Mouse (Mus musculus) cerebellum, postnatal 14 days (tissue): Measurements from ENCODE around the gene Gm5901.
"Not testable (repeated sequence)": the region's sequence is repeated elsewhere in the genome, so short reads cannot be mapped to it uniquely, and the experiment has no call there.

ENCODE experiments used
- DNase-seq, 2 experiments: peaks; one replicate each; pipeline ENCODE4 v3.0.0; 2021; ENCODE audit warnings: mixed read lengths in 2 of 2

Gene Gm5901

DNA sequence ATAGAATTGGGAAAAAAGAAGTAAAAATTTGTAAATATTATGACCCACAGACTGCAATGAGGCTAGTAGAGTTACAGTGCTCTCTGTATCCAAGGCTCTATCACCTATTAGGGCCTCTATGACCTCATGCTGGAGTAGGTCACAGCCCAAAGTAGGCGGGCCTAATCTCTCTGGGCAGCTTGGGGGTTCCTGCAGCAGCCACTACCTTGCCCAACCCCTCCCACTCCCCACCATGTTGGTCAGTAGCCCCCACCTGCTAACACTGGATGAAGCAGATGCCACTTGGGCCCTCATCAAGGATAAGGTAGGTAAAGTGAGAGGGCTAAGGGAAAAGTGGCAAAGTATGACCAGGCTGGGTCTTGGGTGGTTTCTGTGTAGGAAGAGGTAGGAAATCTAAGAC lies at the start of gene Gm5901:
TSS of gene Gm5901 (plus strand) at position 173 of the 400 bp plus-strand sequence.
- DNase-seq = no peak

GRCm38 (mm10) chr7:105325302-105325701 lies 49.5 kb upstream of the Gm5901 start:
- DNase-seq = no peak

DNA sequence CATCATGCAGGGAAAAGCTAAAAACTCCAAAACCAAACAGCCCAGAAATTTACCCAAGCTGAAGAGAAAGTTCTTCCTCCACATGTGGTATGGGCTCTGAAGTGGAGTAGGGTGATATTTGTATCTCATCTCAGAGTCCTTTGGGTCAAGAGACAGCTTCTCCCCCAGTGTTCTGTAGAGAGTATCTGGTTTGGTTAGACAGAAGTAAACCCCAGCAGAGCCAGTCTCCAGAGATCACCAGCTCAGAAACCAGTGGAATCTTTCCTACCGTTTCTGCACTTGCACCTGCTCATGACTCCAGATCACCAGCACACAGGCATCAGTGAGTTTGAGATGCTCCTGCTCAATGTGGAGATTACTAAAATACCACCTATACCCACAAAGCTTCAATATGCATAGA lies 40.8 kb upstream of the Gm5901 start, which contains the start of gene Olfr690:
TSS of gene Olfr690 (minus strand) at position 101 of the 400 bp plus-strand sequence.
- DNase-seq = no peak

GRCm38 (mm10) chr7:105342170-105342569 lies 32.7 kb upstream of the Gm5901 start, which contains the start of gene Olfr691:
TSS of gene Olfr691 (minus strand) at chr7:105342270.
- no peak for DNase-seq

GRCm38 (mm10) chr7:105342752-105343151 lies 32.1 kb upstream of the Gm5901 start:
- no peak for DNase-seq

GRCm38 (mm10) chr7:105356064-105356463 lies 18.8 kb upstream of the Gm5901 start:
- not testable (repeated sequence) for DNase-seq

DNA sequence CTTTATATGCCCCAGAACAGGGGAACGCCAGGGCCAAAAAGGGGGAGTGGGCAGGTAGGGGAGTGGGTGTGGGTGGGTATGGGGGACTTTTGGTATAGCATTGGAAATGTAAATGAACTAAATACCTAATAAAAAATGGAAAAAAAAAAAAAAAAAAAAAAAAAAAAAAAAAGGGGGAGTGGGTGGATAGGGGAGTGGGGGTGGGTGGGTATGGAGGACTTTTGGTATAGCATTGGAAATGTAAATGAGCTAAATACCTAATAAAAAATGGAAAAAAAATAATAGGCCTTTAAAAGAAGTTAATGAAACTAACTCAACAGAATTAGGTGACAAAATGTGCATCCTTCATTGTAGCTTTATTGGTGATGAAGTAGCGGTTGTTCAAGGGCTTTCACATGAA lies 18.4 kb upstream of the Gm5901 start:
- not testable (repeated sequence) for DNase-seq

- DNase-seq = no peak
Observed at GRCm38 (mm10) chr7:105361713-105362112, 13.1 kb upstream of the Gm5901 start.

GRCm38 (mm10) chr7:105367268-105367667 lies 7.6 kb upstream of the Gm5901 start:
- no peak for DNase-seq

DNA sequence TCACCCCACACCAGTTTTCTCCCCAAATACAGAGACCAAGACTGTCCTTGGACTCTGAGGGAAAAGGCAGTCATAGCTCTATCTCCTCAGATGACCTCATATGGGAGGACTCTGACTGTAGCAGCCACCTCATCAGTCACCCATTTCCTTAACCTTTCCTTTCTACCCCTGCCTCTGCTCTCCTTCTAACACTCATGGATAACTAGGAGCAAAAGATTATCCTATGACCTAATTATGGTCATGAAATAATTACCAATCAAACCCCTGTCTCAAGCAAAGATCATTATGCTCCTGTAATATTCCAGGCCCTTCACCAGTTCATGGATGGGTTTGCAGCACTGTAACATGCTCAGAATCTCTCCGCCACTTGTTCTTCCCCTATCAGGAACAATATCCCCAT lies 6.9 kb upstream of the Gm5901 start, which contains the start of gene Olfr692:
TSS of gene Olfr692 (plus strand) at position 301 of the 400 bp plus-strand sequence.
- DNase-seq = no peak

- no peak for DNase-seq
Observed at GRCm38 (mm10) chr7:105368521-105368920, 6.3 kb upstream of the Gm5901 start.

DNA sequence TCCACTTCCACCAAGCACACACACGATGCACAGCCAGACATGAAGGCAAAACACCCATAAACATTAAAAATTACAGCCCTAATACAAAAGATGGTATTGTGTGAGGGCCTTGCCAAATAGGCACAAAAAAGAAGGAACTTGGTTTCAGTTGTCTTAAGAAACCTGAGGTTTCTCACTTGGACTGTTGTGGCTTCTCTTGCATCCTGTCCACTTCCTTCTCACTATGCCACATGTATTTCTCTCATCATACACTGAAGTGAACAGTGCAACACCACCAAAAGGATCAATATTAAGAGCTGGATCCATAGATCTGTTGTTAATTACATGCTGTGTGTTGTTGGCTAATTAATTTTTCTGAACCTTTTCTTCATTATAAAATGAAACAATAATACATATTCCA lies 1.9 kb upstream of the Gm5901 start:
- DNase-seq = no peak

- peak; percentile 58 to 59 for DNase-seq
Observed at GRCm38 (mm10) chr7:105373509-105373908, 1.3 kb upstream of the Gm5901 start.

DNA sequence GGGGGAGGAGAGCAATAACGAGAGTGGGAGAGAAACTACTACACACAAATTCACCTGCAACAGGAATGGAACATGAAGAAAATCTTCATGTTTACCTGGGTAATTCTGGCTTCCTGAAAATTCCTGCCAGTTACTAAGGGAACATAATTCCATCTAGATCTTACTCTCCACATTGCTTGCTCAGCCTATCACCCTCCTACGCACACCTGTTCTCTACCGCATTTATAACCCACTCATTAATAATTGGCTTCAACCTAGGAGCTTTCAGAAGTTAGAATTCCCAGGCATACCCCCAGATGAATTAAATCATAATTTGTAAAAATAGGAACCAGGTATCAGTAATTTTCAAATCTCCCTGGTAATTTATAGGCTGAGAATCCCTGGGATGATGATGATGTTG lies 862 bp upstream of the Gm5901 start:
- no peak for DNase-seq

DNA sequence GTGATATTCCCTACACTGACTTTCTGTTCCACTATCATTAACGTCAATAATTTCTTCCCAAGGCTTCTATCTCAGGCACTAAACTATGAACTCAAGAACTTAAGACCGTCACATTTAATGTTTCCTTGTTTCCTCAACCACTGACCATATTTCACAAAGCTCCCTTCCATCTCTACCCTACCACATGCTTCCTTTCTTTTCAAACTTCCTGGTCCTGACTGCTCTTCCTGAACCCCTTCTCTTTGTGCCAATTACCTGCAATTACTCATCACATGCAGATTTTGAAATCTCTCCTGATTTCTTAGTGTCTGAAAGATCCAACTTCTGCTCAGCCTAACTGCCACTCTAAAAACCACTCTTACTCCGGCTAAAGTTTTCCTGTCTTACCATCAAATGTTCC lies 5.5 kb downstream of the Gm5901 start:
- no peak for DNase-seq

DNA sequence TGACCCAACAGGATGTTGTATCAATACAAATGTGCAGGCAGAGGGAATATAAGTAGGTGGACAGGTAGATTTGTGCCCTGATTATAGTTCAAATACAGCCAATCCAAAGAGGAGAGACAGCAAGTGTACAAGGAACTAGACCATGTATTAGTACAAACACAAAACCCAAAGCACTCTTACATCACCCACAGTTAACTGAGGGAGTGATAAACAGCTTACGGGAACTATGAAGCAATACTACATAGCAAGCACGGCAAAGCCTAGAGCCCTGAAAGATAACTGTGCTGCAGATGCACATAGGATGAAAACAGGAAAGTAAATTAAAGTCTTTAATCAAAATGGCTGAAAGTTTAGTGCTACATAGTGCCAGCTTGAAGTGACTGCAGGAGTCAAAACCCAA lies 12.9 kb downstream of the Gm5901 start:
- no peak for DNase-seq

DNA sequence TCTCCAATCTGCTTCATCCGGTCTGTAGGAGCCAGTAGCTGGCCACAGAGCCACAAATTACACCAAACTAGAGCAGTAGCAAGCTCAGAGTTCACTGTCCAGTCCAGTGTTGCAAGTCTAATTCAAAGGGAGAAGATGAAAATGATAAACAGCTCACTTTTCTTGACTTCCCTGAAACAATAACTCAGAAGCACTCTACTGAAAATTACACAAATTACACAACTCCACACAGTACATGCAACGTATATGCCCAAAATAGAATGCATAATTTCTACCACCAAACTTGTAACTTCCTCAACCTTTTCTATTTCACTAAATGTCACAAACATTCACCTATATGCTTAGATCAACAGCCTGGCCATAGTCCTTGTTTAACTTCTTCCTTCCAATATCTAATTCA lies 15.4 kb downstream of the Gm5901 start:
- DNase-seq = no peak

DNA sequence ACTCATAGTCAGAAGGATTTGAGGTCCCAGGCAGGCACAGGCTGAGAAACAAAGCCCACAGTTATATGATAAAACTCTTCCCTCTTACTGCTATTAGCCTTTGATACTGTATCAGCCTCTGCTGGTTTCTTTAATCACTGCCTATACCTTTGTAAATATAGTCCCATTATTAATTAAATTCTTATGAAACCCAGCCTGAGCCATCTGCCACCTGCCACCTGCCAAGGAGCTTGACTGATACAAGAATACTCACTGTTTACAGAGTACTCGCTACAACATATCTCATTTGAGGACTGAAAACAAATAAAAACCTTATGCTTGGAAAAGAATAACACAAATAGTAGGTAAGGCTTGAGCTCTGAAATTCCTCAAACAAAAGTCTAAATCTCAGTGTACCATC lies 19.8 kb downstream of the Gm5901 start:
- DNase-seq = peak; percentile 37 to 59

GRCm38 (mm10) chr7:105395131-105395820 lies 20.4 kb downstream of the Gm5901 start:
- DNase-seq = no peak

DNA sequence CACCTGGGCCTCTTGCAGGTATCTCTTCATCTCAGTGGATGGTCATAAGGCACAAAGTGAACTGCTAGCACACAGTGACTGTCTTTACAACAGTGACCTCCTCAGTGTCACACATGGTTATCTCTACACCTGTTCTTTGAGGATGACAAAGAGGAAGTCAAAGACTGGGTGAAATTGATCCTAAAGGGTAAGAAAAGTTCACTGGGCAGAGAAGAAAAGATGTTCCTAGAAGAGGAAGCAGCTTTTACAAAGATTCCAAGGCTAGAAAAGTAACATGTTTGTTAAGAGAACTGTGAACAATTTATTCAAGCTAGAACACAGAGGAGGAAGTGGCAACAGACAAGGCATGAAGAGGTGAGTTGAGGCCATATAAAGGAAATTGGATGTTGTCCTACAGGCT lies 21.3 kb downstream of the Gm5901 start:
- no peak for DNase-seq

DNA sequence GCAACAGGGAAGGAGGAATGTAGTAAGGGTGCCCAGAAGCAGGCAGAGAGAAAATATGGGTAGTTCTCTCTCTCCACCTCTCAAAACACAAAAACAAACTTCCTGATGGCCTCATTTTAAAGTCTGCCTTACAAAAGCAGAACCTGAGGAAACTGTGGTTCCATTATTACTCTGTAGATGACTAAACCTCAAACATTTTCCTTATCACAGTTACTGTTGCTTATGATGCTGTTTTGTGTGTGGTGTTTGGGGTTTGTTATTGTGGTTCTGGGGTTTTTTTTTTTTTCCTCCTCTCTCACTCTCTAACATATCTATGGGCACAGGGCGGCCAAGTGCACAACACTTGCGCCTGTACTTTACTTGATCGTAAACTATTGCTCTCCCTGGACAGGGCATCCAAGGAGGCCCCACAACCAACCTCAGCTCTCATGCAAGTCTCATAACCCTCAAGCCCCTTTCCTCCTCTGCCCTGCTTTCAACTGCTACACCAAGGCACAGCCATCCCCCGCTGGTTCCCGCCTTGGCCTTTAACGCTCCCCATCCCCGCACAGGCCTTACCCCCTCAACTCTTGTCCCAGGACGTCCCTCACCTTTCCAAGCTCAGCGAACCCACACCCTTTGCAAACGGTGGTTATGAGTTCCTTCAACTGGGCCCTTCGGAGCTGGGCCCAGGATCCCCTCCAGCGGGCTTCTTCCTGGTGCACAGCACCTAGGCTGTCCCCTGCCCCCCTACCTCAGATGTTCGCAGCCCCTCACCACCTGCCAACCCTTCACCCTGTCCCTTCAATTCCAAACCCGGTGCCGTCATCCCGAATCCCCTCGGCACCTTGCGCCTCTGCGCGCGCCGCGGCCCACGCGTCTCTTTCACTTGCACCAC lies 24.5 kb downstream of the Gm5901 start:
- DNase-seq = no peak

- DNase-seq = peak; percentile 100
Observed at GRCm38 (mm10) chr7:105399935-105400624, 25.2 kb downstream of the Gm5901 start, which contains the start of gene Fam160a2. TSS of gene Fam160a2 (minus strand) at chr7:105400054.

DNA sequence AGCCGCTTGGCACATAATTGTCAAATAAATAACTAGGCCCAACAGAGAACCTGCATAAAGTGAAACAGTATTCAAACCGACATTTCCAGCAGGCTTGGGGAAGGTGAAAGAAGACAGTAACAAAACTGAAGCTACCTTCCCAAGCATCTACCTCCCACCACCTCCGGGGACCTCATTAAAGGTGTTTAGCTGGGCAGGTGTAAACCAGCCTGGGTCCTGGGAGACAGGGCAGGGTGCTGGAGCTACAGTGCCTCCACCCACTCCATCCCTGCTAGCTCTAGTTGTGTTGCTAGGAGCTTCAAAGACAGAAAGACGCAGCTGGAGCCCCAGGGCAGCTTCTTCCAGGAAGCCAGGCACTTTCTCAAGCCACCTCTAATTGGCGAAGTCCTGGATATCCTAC lies 29.4 kb downstream of the Gm5901 start, which contains the start of gene Cnga4:
TSS of gene Cnga4 (plus strand) at position 301 of the 400 bp plus-strand sequence.
- no peak for DNase-seq
